Mouse (Mus musculus) liver, embryonic 11.5 days (tissue): ENCODE data around the gene Cad. TPM values are rescaled to one million over a fixed set of nuclear protein-coding genes. Genes with fewer than 3 reads are reported as not detected.

Experiments used
- ATAC-seq: fragments of 200-750 bp; cut with Nextera tagmentation; replicated peaks from 2 replicates; pipeline ENCODE4 v1.8.0; 2017; ENCODE audit warnings: moderate number of reproducible peaks, mild to moderate bottlenecking, moderate TSS enrichment, moderate library complexity; ENCODE audit not compliant: low FRiP score
- DNase-seq: peaks from one replicate; pipeline ENCODE4 v3.0.0-alpha.2; 2017; ENCODE audit warnings: low spot score
- H3K27ac ChIP-seq: fragments of 300-500 bp; sonication (generic); 2 replicates; pipeline ENCODE4 v1.5.1; 2014; ENCODE audit warnings: mild to moderate bottlenecking, low read depth, low read length, control low read depth
- H3K27me3 ChIP-seq: fragments of 300-500 bp; sonication (generic); replicated peaks from 2 replicates; pipeline ENCODE4 v1.6.1; 2014; ENCODE audit warnings: low read length, mixed read lengths; ENCODE audit not compliant: control insufficient read depth, insufficient read depth
- H3K36me3 ChIP-seq: fragments of 300-500 bp; sonication (generic); 2 replicates; pipeline ENCODE4 v1.6.1; 2014; ENCODE audit warnings: mild to moderate bottlenecking, low read length, moderate library complexity, mixed read lengths; ENCODE audit not compliant: control insufficient read depth, insufficient read depth
- H3K4me1 ChIP-seq: fragments of 300-500 bp; sonication (generic); replicated peaks from 2 replicates; pipeline ENCODE4 v1.6.1; 2014; ENCODE audit warnings: low read length, mixed read lengths; ENCODE audit not compliant: control insufficient read depth, insufficient read depth
- H3K4me2 ChIP-seq: fragments of 300-500 bp; sonication (generic); 2 replicates; pipeline ENCODE4 v1.6.1; 2014; ENCODE audit warnings: mild to moderate bottlenecking, control low read depth, moderate library complexity
- H3K4me3 ChIP-seq: fragments of 300-500 bp; sonication (generic); 2 replicates; pipeline ENCODE4 v1.5.1; 2014; ENCODE audit warnings: low read depth, low read length, control low read depth
- H3K9ac ChIP-seq: fragments of 300-500 bp; sonication (generic); 2 replicates; pipeline ENCODE4 v1.6.1; 2014; ENCODE audit warnings: low read depth, low read length, control low read depth
- H3K9me3 ChIP-seq: fragments of 300-500 bp; sonication (generic); 2 replicates; pipeline ENCODE4 v1.6.1; 2016; ENCODE audit warnings: low read length, inconsistent platforms, mixed read lengths; ENCODE audit not compliant: control insufficient read depth
- WGBS: fragments of 180-500 bp; shearing (Covaris S2); extraction: QIAGEN DNeasy Blood & Tissue Kit; methylation state at CpG from one replicate; pipeline ENCODE4 v1.1.7; 2014; 5-methylcytosine and 5-hydroxymethylcytosine counted together
- polyA plus RNA-seq: library from polyadenylated mRNA; unstranded; fragments of >200 nt; fragmentation: Nextera tagmentation; extraction: Ambion mirVana; gene quantifications from 2 replicates; pipeline ENCODE4 v1.2.1, GENCODE M21; 2014

The Cad gene
- polyA plus RNA-seq, 1 experiment from 2014 or later: 65.0 TPM

- Histone ChIP-seq H3K9ac (no peak within 1 kb of the TSS), H3K4me2 (no peak within 1 kb of the TSS), H3K9me3 (no peaks in the 10 kb centered on the region), H3K36me3 (no peaks in the 10 kb centered on the region), H3K27me3 (0 out of 2 replicates have a peak, but pooled peaks cover 7% of the 10 kb centered on the region), H3K4me1 (no peaks in the 10 kb centered on the region), H3K27ac (no peak within 1 kb of the TSS), H3K4me3 (no peak within 1 kb of the TSS)
- DNase-seq: no peak
- WGBS: 23% methylated on average over 3 of the region's 3 CpGs
- no peak for ATAC-seq
Measured at GRCm38 (mm10) chr5:31116354-31116753, 61.8 kb downstream of the Cad start, which contains the start of gene Trim54. TSS of gene Trim54 (plus strand) at chr5:31116712.

DNA sequence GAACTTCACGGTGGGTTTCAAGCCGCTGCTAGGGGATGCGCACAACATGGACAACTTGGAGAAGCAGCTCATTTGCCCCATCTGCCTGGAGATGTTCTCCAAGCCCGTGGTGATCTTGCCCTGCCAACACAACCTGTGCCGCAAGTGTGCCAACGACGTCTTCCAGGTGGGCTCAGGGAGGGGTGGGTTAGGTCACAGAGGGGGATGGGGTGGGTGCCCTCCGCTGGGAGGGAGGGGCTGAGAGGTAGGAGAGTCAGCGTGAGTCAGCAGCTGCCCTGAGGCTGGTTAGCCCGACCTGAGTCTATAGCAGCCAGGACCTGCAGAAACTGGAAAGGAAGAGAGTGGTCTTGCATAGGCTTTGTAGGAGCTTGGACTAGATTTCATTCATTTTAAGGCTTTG, 62.3 kb downstream of the Cad start:
- no peaks in the 10 kb centered on the region for H3K9me3 ChIP-seq
- H3K9ac ChIP-seq: no peak overlapping the region
- 22% methylated on average over 10 of the region's 10 CpGs for WGBS
- no peak overlapping the region for H3K27ac ChIP-seq
- H3K27me3 ChIP-seq: 0 out of 2 replicates have a peak, but pooled peaks cover 7% of the 10 kb centered on the region
- no peaks in the 10 kb centered on the region for H3K36me3 ChIP-seq
- ATAC-seq (no peak), DNase-seq (no peak)
- H3K4me1 ChIP-seq: no peaks in the 10 kb centered on the region
- no peak overlapping the region for H3K4me3 ChIP-seq
- H3K4me2 ChIP-seq: no peak overlapping the region

DNA sequence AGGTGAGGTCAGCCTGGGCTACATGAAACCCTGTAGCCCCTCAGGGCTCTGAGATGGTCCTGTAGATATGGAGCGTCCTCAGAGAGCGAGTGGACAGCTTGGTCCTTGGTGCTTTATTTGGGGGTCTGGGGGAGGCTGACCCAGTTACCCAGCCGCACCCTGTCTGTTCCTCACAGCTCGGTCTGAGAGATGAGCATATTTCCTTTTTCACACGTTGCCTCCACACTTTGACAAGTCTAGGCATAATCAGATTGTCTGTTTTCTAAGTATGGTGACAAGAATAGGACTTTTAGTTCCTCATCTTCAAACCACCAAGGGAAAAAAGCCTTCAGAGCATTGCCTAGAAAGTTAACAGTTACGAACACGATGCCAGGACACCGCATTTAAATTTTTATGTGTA, 66.5 kb downstream of the Cad start:
- Histone ChIP-seq H3K4me1 (no peaks in the 10 kb centered on the region), H3K36me3 (no peaks in the 10 kb centered on the region), H3K9ac (no peak overlapping the region), H3K9me3 (no peaks in the 10 kb centered on the region), H3K27ac (no peak overlapping the region), H3K4me2 (no peak overlapping the region), H3K4me3 (no peak overlapping the region), H3K27me3 (0 out of 2 replicates have a peak, but pooled peaks cover 6% of the 10 kb centered on the region)
- WGBS: 65% methylated on average over 8 of the region's 8 CpGs
- ATAC-seq (no peak), DNase-seq (no peak)

- Histone ChIP-seq H3K4me3 (no peak overlapping the region), H3K4me1 (no peaks in the 10 kb centered on the region), H3K9me3 (no peaks in the 10 kb centered on the region), H3K4me2 (no peak overlapping the region), H3K9ac (no peak overlapping the region), H3K27ac (no peak overlapping the region), H3K27me3 (no peaks in the 10 kb centered on the region), H3K36me3 (no peaks in the 10 kb centered on the region)
- DNase-seq (no peak), ATAC-seq (no peak)
- WGBS: 68% methylated on average over 2 of the region's 2 CpGs
Measured at GRCm38 (mm10) chr5:31123481-31123880, 68.9 kb downstream of the Cad start.

- ATAC-seq: no peak
- no peak overlapping the region for H3K9ac ChIP-seq
Measured at GRCm38 (mm10) chr5:31126050-31126449, 71.5 kb downstream of the Cad start.

More at GRCm38 (mm10) chr5:31126050-31126449, 71.5 kb downstream of the Cad start:
- no peak for DNase-seq
- Histone ChIP-seq H3K27ac (no peak overlapping the region), H3K36me3 (no peaks in the 10 kb centered on the region), H3K4me1 (no peaks in the 10 kb centered on the region), H3K9me3 (no peaks in the 10 kb centered on the region), H3K4me2 (no peak overlapping the region), H3K27me3 (peaks cover 3% of the 10 kb centered on the region; the same call in 1 of the 2 replicates), H3K4me3 (no peak overlapping the region)
- WGBS: 32% methylated on average over 5 of the region's 5 CpGs

Other genes starting within 250 kb of the Cad start
- gene Mapre3, start 240.1 kb upstream of the Cad start, polyA plus RNA-seq: 7.1 and 7.9 TPM in 2 replicates
- gene Tmem214, start 186.8 kb upstream of the Cad start, polyA plus RNA-seq: 66.5 and 67.2 TPM in 2 replicates
- gene Agbl5, start 166.1 kb upstream of the Cad start, polyA plus RNA-seq: 12.4 and 14.4 TPM in 2 replicates
- 467 and 501 TPM in 2 replicates for gene Ost4, start 147.0 kb upstream of the Cad start, polyA plus RNA-seq
- 89.5 and 95.1 TPM in 2 replicates for gene Emilin1, start 141.4 kb upstream of the Cad start, polyA plus RNA-seq
- gene Khk, start 133.3 kb upstream of the Cad start, polyA plus RNA-seq: 58.6 and 60.2 TPM in 2 replicates
- gene Cgref1, start 109.2 kb upstream of the Cad start, polyA plus RNA-seq: 5.4 and 8.2 TPM in 2 replicates
- gene Preb, start 94.4 kb upstream of the Cad start, polyA plus RNA-seq: 111 and 118 TPM in 2 replicates
- gene Tcf23, start 86.1 kb upstream of the Cad start, polyA plus RNA-seq: 0.04 TPM in 2 replicates
- 68.5 and 72.4 TPM in 2 replicates for gene Atraid, start 6.5 kb upstream of the Cad start, polyA plus RNA-seq
- 9.3 and 10.3 TPM in 2 replicates for gene Slc5a6, start 5.9 kb upstream of the Cad start, polyA plus RNA-seq
- gene Dnajc5g, start 51.5 kb downstream of the Cad start, polyA plus RNA-seq: not detected in 2 replicates
- gene Slc30a3, start 53.5 kb downstream of the Cad start, polyA plus RNA-seq: 1.1 and 1.4 TPM in 2 replicates
- 0.43 TPM in 1 of 2 replicates, not detected in the other for gene Trim54, start 61.9 kb downstream of the Cad start, polyA plus RNA-seq
- not detected in 2 replicates for gene Ucn, start 84.0 kb downstream of the Cad start, polyA plus RNA-seq
- gene Mpv17, start 99.5 kb downstream of the Cad start, polyA plus RNA-seq: 40.9 and 50.4 TPM in 2 replicates
- 0.64 and 1.5 TPM in 2 replicates for gene Gm29609, start 125.1 kb downstream of the Cad start, polyA plus RNA-seq
- gene Gtf3c2, start 125.4 kb downstream of the Cad start, polyA plus RNA-seq: 77.2 and 79.5 TPM in 2 replicates
- gene Snx17, start 138.4 kb downstream of the Cad start, polyA plus RNA-seq: 87.6 and 94.7 TPM in 2 replicates
- 93.2 and 98.1 TPM in 2 replicates for gene Eif2b4, start 138.7 kb downstream of the Cad start, polyA plus RNA-seq
- 4.7 and 6.2 TPM in 2 replicates for gene Zfp513, start 147.5 kb downstream of the Cad start, polyA plus RNA-seq
- 220 and 242 TPM in 2 replicates for gene Ppm1g, start 165.9 kb downstream of the Cad start, polyA plus RNA-seq
- gene Nrbp1, start 186.1 kb downstream of the Cad start, polyA plus RNA-seq: 95.6 and 98.1 TPM in 2 replicates
- 0.36 TPM in 1 of 2 replicates, not detected in the other for gene Gm9970, start 186.5 kb downstream of the Cad start, polyA plus RNA-seq
- 11.6 and 12.0 TPM in 2 replicates for gene Krtcap3, start 196.9 kb downstream of the Cad start, polyA plus RNA-seq
- 15.3 and 17.4 TPM in 2 replicates for gene Ift172, start 236.3 kb downstream of the Cad start, polyA plus RNA-seq
- 24.2 TPM in 2 replicates for gene Fndc4, start 241.3 kb downstream of the Cad start, polyA plus RNA-seq
- 11.3 and 12.1 TPM in 2 replicates for gene Gckr, start 242.7 kb downstream of the Cad start, polyA plus RNA-seq